Mouse (Mus musculus): ENCODE measurements around the gene Rgs14.

Rgs14 gene

DNA sequence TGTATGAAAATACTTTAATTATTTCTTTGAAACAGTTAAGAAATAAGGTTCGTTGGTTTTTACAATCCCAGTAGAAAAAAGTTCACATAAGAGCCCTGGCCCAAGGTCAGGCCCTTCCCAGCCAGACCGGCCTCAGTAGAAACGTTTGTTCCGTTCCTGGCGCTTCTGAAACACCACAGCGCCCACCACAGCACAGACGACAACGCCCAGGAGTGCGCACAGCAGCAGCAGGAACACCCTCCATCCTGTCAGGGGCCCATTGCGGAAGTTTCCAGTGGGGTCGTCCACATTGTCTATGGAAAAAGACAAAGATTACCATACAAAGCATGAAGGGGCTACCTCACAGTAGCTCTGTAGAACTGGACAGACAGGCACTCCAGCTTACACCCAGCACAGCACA is 22.8 kb upstream of the Rgs14 start:
- no peak for DNase-seq

DNA sequence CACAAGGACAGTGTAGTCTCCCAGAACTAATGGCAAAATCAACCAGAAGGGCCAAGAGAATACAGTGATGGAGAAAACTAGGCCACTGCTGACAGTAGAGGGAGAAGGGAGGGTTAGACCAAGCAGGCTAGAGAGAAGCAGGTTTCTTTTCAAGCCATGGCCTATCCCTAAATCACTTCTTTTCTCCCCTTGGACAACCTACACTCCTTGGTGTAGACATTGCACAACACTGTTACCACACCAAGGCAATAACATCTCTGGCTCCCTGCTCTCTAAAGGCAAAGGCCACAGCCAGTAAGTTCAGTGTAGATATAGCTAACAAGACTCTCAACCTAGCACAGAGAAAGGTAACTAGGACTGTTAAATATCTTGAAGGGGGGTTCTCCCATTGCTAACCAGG is 8.4 kb upstream of the Rgs14 start:
- no peak for DNase-seq

- peak; percentile 40 for DNase-seq
These were observed 7.5 kb upstream of the Rgs14 start for GRCm38 (mm10) chr13:55361974-55362452.

DNA sequence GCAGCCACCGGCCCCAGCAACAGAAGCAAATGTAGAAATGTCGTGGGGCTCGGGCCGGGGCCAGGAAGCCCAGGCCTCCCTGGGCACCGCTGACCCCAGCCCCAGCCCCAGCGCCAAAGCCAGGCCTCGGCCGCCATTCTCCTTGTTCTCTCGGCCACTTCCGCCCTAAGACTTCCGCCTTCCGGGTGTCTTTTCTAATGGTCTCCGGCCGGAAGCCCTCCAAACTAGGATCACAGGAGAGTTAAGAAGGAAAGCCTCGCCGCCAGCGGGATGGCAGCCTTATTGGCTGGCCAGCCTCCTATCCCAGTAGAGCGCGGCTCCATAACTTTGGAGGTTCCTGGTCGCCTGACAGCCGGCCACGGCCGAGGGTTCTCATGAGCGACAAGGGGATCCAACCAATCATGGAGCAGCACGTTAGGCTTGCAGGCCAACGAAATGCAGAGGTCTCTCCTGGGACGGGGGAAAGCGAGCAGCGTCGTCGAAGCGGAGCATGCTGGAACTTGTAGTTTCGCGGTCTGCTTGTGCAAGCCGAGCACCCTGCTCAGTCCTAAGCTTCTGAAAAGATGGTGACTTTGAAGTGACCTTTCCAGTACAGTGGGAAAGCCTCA is 7.0 kb upstream of the Rgs14 start, which contains the start of gene Lman2:
Gene Lman2, minus strand, starts transcription at position 331 of the 608 bp plus-strand sequence.
- peak; percentile 97 for DNase-seq

GRCm38 (mm10) chr13:55368401-55368800 is 1.1 kb upstream of the Rgs14 start:
- DNase-seq: no peak

- DNase-seq: no peak
These were observed 702 bp downstream of the Rgs14 start for GRCm38 (mm10) chr13:55370234-55370633.

GRCm38 (mm10) chr13:55371007-55371681 is 1.6 kb downstream of the Rgs14 start:
- peak; percentile 39 for DNase-seq

- no peak for DNase-seq
These were observed 2.2 kb downstream of the Rgs14 start for GRCm38 (mm10) chr13:55371740-55372139.

DNA sequence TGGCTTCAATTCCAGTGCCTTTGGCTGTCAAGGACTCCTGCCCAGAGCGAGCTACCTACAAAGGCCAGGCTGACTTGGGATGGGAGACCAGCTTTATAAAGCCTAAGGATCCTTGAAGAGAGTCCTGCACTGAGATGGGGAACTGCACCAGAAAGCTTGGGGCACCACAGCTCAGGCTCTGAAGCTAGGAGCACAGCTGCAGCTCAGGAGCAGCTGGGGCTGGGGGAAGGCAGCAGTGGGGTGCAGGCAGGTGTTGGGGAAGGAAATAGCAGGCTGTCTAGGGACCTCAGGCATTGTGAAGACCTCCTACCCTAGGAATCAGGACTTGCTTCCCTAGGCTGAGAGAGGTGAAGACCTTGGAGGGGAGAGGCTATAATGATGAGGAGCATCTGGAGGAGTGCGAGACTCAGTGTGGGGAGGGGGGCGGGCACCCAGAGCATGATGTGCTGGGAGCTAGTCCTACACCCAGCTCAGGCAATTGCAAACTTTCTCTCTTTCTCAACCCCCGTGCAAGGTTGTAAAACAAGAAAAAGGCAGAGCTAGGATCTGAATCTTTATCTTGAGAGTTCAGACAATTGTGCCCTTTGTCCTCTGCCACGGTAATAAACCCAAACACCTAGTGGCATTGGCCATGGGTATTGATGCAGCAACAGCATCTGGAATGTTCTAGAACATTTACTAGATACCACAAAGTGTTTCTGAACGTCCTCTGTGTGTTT is 4.8 kb downstream of the Rgs14 start:
- no peak for DNase-seq

GRCm38 (mm10) chr13:55375877-55376276 is 6.3 kb downstream of the Rgs14 start:
- no peak for DNase-seq

- no peak for DNase-seq
These were observed 9.5 kb downstream of the Rgs14 start for GRCm38 (mm10) chr13:55378907-55379580.

DNA sequence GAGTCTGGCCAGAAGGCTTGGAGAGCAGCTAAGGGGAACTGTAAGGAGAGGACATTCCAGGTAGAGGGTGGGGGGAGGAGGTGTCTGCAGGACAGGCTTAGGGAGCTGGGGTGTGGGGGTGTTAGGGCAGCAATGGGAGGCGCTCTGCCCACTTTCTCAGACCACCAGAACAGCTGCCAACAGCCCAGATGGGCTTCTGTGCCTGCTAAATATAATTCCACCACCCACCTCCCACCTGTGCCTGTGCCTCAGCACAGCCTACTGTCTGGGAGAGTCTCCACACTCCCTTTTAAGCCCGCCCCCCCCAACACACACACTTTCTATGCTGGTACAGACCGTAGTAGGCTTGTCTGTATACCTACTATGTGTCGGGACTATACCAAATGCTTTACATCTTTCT is 12.3 kb downstream of the Rgs14 start:
- DNase-seq: no peak

GRCm38 (mm10) chr13:55390644-55391043 is 21.1 kb downstream of the Rgs14 start:
- DNase-seq: no peak

DNA sequence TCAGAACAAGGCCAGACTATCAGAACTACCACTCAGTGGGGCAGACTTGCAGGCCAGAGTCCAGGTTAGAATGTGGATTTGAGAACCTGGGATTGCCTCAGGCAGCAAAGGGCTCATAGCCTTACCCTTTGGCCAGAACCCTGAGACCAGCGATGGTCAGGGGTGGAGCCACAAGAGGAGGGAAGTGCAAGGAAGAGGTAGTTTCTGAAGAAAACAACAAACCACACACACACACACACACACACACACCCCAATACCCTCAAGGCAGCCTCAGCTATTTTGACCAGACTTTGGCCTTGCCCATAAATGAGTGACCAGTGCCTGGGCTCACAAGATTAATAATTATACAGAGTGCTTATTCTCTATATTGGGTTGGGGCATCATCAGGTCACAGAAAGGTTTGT is 22.1 kb downstream of the Rgs14 start:
- DNase-seq: no peak

GRCm38 (mm10) chr13:55392933-55393332 is 23.4 kb downstream of the Rgs14 start:
- DNase-seq: no peak

GRCm38 (mm10) chr13:55398088-55398487 is 28.6 kb downstream of the Rgs14 start, which contains the start of gene Slc34a1:
Gene Slc34a1 (plus strand): TSS chr13:55398187.
- DNase-seq: no peak

DNA sequence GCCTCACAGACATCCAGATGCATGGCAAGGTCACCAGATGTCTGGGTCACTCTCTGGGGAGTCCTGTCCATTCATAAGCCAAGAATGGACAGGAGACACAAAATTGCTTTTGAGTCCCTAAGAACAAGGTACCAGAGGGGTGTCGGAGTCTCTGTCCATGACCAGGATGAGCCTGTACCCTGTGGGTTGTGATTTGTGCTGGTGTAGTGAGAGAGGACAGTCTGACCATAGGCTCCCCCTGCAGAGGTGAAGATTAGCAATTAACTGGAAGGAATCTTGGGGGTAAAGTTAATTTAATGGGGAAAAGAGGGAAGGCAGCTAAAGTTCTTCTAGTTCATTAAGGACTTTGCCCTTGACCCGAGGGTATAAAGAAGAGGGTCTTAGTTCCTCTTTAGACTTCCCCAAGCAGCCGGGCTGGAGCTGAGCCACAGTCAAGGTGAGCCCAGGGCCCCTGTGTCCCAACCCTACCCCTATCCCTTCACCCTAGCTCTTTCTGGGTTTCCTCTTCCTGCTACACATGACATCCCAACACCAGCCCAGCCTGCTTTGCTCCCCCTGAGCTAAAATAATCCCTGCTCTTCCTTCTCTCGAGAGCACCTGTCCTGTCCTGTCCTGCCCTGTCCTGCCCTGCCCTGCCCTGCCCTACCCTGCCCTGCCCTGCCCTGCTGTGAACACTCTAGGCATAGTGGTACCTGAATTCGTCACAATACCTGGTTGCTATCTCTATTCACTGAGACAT is 29.9 kb downstream of the Rgs14 start:
- DNase-seq: no peak

DNA sequence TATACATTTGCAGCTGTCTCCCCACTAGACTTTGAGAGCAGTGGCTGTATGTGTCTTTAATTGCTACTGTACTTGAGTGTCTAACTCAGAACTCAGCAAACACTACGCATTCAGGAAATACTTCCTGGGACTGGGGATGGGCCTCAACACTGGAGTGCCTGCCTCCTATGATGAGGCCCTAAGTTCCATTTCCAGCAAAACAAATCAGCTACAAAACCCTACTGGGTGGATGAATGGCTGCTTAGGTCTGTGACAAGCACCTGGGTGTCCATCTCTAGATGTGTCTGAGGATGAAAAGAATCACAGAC is 30.5 kb downstream of the Rgs14 start:
- no peak for DNase-seq

DNA sequence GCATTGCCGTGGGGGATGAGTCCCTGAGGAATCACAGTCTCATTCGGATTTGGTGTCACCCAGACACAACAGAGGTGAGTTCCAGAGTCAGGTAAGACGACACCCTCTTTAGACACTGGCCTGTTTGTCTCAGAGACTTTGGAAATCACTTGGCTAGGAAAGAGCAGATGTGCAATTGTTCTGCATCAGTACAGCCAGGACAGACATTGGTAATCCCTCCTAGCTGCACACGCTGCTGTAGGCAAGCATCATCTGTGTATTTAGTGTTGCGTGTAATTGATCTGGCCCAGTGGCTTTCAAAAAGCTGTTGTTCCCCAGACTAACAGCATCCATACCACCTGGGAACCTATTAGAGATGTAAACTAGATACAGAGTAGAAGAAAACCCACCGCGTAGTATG is 33.7 kb downstream of the Rgs14 start:
- DNase-seq: no peak

- DNase-seq: no peak
These were observed 34.7 kb downstream of the Rgs14 start for GRCm38 (mm10) chr13:55403935-55404852.
